In genomic region chr3:122202307-122202732, GRCm38 (mm10) we compare ENCODE assay signal across 10 mouse cellular contexts. TPM values are rescaled to one million over a fixed set of nuclear protein-coding genes. Genes with fewer than 3 reads are reported as not detected.
DNase-seq lines count a peak whose midpoint lies in the region; ATAC-seq and TF ChIP-seq lines count a peak whose summit lies in the region.
"Had no signal": no experiment of that assay in that cellular context is flagged by ENCODE, and none has a peak within 500 bp of the region (broad histone marks: within the 10 kb centered on the region; RNA-seq: fewer than 3 reads in every experiment).

No protein-coding gene starts in this region.

- no peak for DNase-seq in liver, postnatal 0 days
- DNase-seq in liver, result no peak
- DNase-seq in thymus, postnatal 0 days (ENCODE audit: low spot score), result peak; percentile 69
- no peak for DNase-seq in heart, postnatal 10 days
- DNase-seq in hindbrain, postnatal 0 days (ENCODE audit: low spot score), result no peak
- no peak for DNase-seq in right cerebral cortex, postnatal 4 days
- DNase-seq: gastrocnemius, postnatal 10 days; lung, postnatal 10 days had no signal

- H3K4me1 ChIP-seq in liver, postnatal 0 days (ENCODE audit: insufficient read depth), result peaks cover 25% of the 10 kb centered on the region
- H3K4me1 ChIP-seq in limb, embryonic 12.5 days (replicated peaks), result peaks cover 21% of the 10 kb centered on the region
- 0 out of 2 replicates have a peak, but pooled peaks cover 8% of the 10 kb centered on the region for H3K4me1 ChIP-seq in hindbrain, postnatal 0 days (ENCODE audit: insufficient read depth, low read length)

- H3K9ac ChIP-seq in liver, postnatal 0 days (replicated peaks), result peak overlapping the region; percentile 11; the same call in 1 of the 2 replicates
- no peak overlapping the region for H3K9ac ChIP-seq in limb, embryonic 12.5 days (replicated peaks)
- no peak overlapping the region for H3K9ac ChIP-seq in hindbrain, postnatal 0 days (replicated peaks; ENCODE audit: low read length)

- WGBS in liver, postnatal 0 days (ENCODE audit: insufficient replicate concordance), result 25% methylated on average over 5 of the region's 5 CpGs
- 25% methylated on average over 5 of the region's 5 CpGs for WGBS in limb, embryonic 12.5 days
- 32% methylated on average over 5 of the region's 5 CpGs for WGBS in hindbrain, postnatal 0 days

- no peak overlapping the region for H3K27ac ChIP-seq in liver, postnatal 0 days (ENCODE audit: low read depth)
- peak overlapping the region; percentile 67 for H3K27ac ChIP-seq in limb, embryonic 12.5 days
- H3K27ac ChIP-seq in hindbrain, postnatal 0 days, result no peak overlapping the region

- no peaks in the 10 kb centered on the region for H3K36me3 ChIP-seq in liver, postnatal 0 days (replicated peaks; ENCODE audit: insufficient read depth, low read length)
- H3K36me3 ChIP-seq in limb, embryonic 12.5 days, result no peaks in the 10 kb centered on the region
- H3K36me3 ChIP-seq in hindbrain, postnatal 0 days (ENCODE audit: insufficient read depth, low read length), result no peaks in the 10 kb centered on the region

- TF ChIP-seq CTCF in liver, postnatal 0 days (IDR thresholded peaks at IDR 0.05; ENCODE audit: low read depth), result no peak
- no peak for TF ChIP-seq CTCF in hindbrain, postnatal 0 days (IDR thresholded peaks at IDR 0.05; ENCODE audit: low read depth)

- ATAC-seq in liver, postnatal 0 days, result no peak
- peak; percentile 60 for ATAC-seq in common myeloid progenitor, adult 5-6 weeks (replicated peaks; ENCODE audit: low read depth, poor library complexity, severe bottlenecking)
- ATAC-seq in limb, embryonic 12.5 days (ENCODE audit: insufficient number of reproducible peaks, insufficient read depth, low FRiP score, low TSS enrichment, low read depth), result 0 out of 2 replicates have a peak, but pooled peaks have one; percentile 39
- ATAC-seq in hindbrain, postnatal 0 days, result no peak

- no peaks in the 10 kb centered on the region for H3K9me3 ChIP-seq in liver, postnatal 0 days (ENCODE audit: low read length)
- H3K9me3 ChIP-seq in limb, embryonic 12.5 days, result no peaks in the 10 kb centered on the region
- H3K9me3 ChIP-seq in hindbrain, postnatal 0 days (ENCODE audit: low read length), result no peaks in the 10 kb centered on the region

- intact Hi-C loops in heart, postnatal 10 days (cut with DNase I), result no loop called here

- no peak for TF ChIP-seq EP300 in liver, postnatal 0 days (IDR thresholded peaks at IDR 0.05; ENCODE audit: low read depth)

- H3K4me3 ChIP-seq in liver, postnatal 0 days (ENCODE audit: low read depth, low read length), result no peak overlapping the region
- H3K4me3 ChIP-seq in limb, embryonic 12.5 days (replicated peaks), result no peak overlapping the region
- H3K4me3 ChIP-seq in hindbrain, postnatal 0 days (ENCODE audit: low read length), result no peak overlapping the region

- no peaks in the 10 kb centered on the region for H3K27me3 ChIP-seq in liver, postnatal 0 days (ENCODE audit: insufficient read depth, low read length)
- H3K27me3 ChIP-seq in limb, embryonic 12.5 days, result no peaks in the 10 kb centered on the region
- no peaks in the 10 kb centered on the region for H3K27me3 ChIP-seq in hindbrain, postnatal 0 days (ENCODE audit: insufficient read depth, low read length)

- no peak overlapping the region for H3K4me2 ChIP-seq in liver, postnatal 0 days (ENCODE audit: low read depth, low read length)
- H3K4me2 ChIP-seq in limb, embryonic 12.5 days, result no peak overlapping the region
- H3K4me2 ChIP-seq in hindbrain, postnatal 0 days (ENCODE audit: low read depth, low read length), result no peak overlapping the region

RNA-seq across cellular contexts. Expression of gene Gclm, which starts 43.0 kb away (rescaled TPM):
- polyA plus RNA-seq in liver, postnatal 0 days (2015; fragmentation: Nextera tagmentation; extraction: Ambion mirVana), result 391 and 407 TPM in 2 replicates
- total RNA-seq in common myeloid progenitor, adult 5-6 weeks (2017), result 94.7 and 97.4 TPM in 2 replicates
- polyA plus RNA-seq in limb, embryonic 12.5 days (2016; fragmentation: Nextera tagmentation; extraction: Ambion mirVana), result 60.7 and 64.0 TPM in 2 replicates
- polyA plus RNA-seq in thymus, postnatal 0 days (2015; fragmentation: Nextera tagmentation; extraction: Ambion mirVana), result 53.6 and 63.7 TPM in 2 replicates
- total RNA-seq in heart, postnatal 10 days (2021), result 10 to 100 TPM; 52.4 to 56.0 TPM
- total RNA-seq in hindbrain, postnatal 0 days (2014; rRNA removed), result 32.1 and 36.9 TPM in 2 replicates
- 65.0 and 67.6 TPM in 2 replicates for polyA plus RNA-seq in hindbrain, postnatal 0 days (2015; fragmentation: Nextera tagmentation; extraction: Ambion mirVana)

Comparison
In these comparisons a context has a peak if more than half of its experiments do, and no peak if none do; other contexts are left out.
1. ATAC-seq: peak in common myeloid progenitor, adult 5-6 weeks (single experiment) and limb, embryonic 12.5 days (single experiment); none in liver, postnatal 0 days (single experiment) and hindbrain, postnatal 0 days (single experiment).